Mouse (Mus musculus): ENCODE results near the gene Zfp428.

GRCm38 (mm10) chr7:24533806-24534205 is 27.0 kb downstream of the Zfp428 start:
- TF ChIP-seq CTCF (IDR thresholded peaks at IDR 0.05; ENCODE audit: insufficient read depth, low read depth, low read length) = no peak
- no peak for TF ChIP-seq POLR2A (IDR thresholded peaks at IDR 0.05; ENCODE audit: insufficient read depth, low read depth, low read length)

Measured in olfactory bulb, adult 2 months (tissue).